ENCODE assay signal across 17 mouse cellular contexts in the genomic region with DNA sequence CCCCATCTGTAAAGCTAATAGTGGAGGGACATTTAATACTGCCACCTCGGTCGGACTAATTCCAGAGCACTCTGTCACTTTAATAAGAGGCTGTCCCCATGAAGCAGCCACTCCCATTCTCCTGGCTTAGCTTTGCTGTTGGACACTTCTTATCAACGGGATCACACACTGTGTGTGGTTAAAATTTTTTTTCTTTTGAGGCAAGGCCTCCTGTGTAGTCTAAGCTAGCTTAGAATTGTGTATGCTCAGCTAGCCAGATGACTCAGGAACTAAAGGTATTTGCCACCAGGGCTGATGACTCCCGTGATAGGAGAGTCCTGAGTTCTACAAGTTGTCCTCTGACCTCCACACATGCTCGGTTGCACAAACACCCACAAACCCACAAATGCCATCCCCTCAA. TPM values are rescaled to one million over a fixed set of nuclear protein-coding genes. Genes with fewer than 3 reads are reported as not detected.
DNase-seq lines count a peak whose midpoint lies in the region; ATAC-seq and TF ChIP-seq lines count a peak whose summit lies in the region.
"Had no signal": no experiment of that assay in that cellular context is flagged by ENCODE, and none has a peak within 500 bp of the region (broad histone marks: within the 10 kb centered on the region; RNA-seq: fewer than 3 reads in every experiment).

No protein-coding gene starts in this region.

- ATAC-seq in kidney, embryonic 14.5 days (ENCODE audit: low FRiP score, low TSS enrichment), result no peak
- peak; percentile 57 for ATAC-seq in granulocyte monocyte progenitor cell, adult 5-6 weeks (replicated peaks; ENCODE audit: poor library complexity, severe bottlenecking)
- peak; percentile 81 for ATAC-seq in liver, postnatal 0 days
- ATAC-seq in forebrain, embryonic 13.5 days, result no peak
- ATAC-seq: hindbrain, postnatal 0 days had no signal

- H3K4me3 ChIP-seq in kidney, adult 2 months (ENCODE audit: insufficient read depth, low read depth, low read length), result no peak overlapping the region
- no peak overlapping the region for H3K4me3 ChIP-seq in kidney, embryonic 14.5 days (ENCODE audit: low read length)
- H3K4me3 ChIP-seq in liver, postnatal 0 days (ENCODE audit: low read depth, low read length), result no peak overlapping the region
- no peak overlapping the region for H3K4me3 ChIP-seq in forebrain, embryonic 13.5 days
- H3K4me3 ChIP-seq: embryonic facial prominence, embryonic 10.5 days; limb, embryonic 10.5 days had no signal

- no peaks in the 10 kb centered on the region for H3K27me3 ChIP-seq in kidney, adult 2 months (replicated peaks; ENCODE audit: control insufficient read depth, insufficient read depth, low read length)
- no peaks in the 10 kb centered on the region for H3K27me3 ChIP-seq in kidney, embryonic 14.5 days (ENCODE audit: control insufficient read depth, insufficient read depth, low read length)
- no peaks in the 10 kb centered on the region for H3K27me3 ChIP-seq in liver, postnatal 0 days (ENCODE audit: insufficient read depth, low read length)
- H3K27me3 ChIP-seq in forebrain, embryonic 13.5 days, result no peaks in the 10 kb centered on the region

- H3K27ac ChIP-seq in kidney, adult 2 months (ENCODE audit: insufficient read depth, low read depth, low read length), result no peak overlapping the region; the same call in 1 of the 2 replicates
- H3K27ac ChIP-seq in kidney, embryonic 14.5 days (ENCODE audit: low read depth, low read length), result no peak overlapping the region
- H3K27ac ChIP-seq in liver, postnatal 0 days (ENCODE audit: low read depth), result no peak overlapping the region
- no peak overlapping the region for H3K27ac ChIP-seq in forebrain, embryonic 13.5 days
- H3K27ac ChIP-seq: embryonic facial prominence, embryonic 10.5 days; hindbrain, postnatal 0 days; limb, embryonic 10.5 days had no signal

- WGBS in kidney, adult 2 months, result 49% methylated on average over 5 of the region's 5 CpGs
- WGBS in kidney, embryonic 14.5 days, result 52% methylated on average over 5 of the region's 5 CpGs
- 24% methylated on average over 5 of the region's 5 CpGs for WGBS in liver, postnatal 0 days (ENCODE audit: insufficient replicate concordance)
- 58% methylated on average over 5 of the region's 5 CpGs for WGBS in forebrain, embryonic 13.5 days

- peak; percentile 29 for DNase-seq in kidney, adult 2 months
- peak; percentile 95 for DNase-seq in 416B (ENCODE audit: low read depth)
- no peak for DNase-seq in liver, postnatal 0 days
- no peak for DNase-seq in adrenal gland, postnatal 14 days
- DNase-seq in cerebellum, adult 11-12 months, result no peak
- DNase-seq: cerebellum, postnatal 10 days; heart, adult 11 months; heart, postnatal 10 days; lung, postnatal 10 days; midbrain, embryonic 14.5 days; right cerebral cortex, postnatal 4 days had no signal

- no peak for TF ChIP-seq EP300 in liver, postnatal 0 days (IDR thresholded peaks at IDR 0.05; ENCODE audit: low read depth)

- TF ChIP-seq POLR2A in kidney, adult 2 months (IDR thresholded peaks at IDR 0.05; ENCODE audit: low read depth, low read length), result no peak

- no peak overlapping the region for H3K9ac ChIP-seq in kidney, embryonic 14.5 days (ENCODE audit: low read depth, low read length)
- H3K9ac ChIP-seq in liver, postnatal 0 days (replicated peaks), result no peak overlapping the region
- H3K9ac ChIP-seq in forebrain, embryonic 13.5 days, result no peak overlapping the region

- no peaks in the 10 kb centered on the region for H3K36me3 ChIP-seq in kidney, adult 2 months (ENCODE audit: control insufficient read depth, insufficient read depth, low read length)
- H3K36me3 ChIP-seq in kidney, embryonic 14.5 days (ENCODE audit: control insufficient read depth, insufficient read depth, low read length), result no peaks in the 10 kb centered on the region
- no peaks in the 10 kb centered on the region for H3K36me3 ChIP-seq in liver, postnatal 0 days (replicated peaks; ENCODE audit: insufficient read depth, low read length)
- no peaks in the 10 kb centered on the region for H3K36me3 ChIP-seq in forebrain, embryonic 13.5 days (ENCODE audit: poor library complexity, severe bottlenecking)
- H3K36me3 ChIP-seq: embryonic facial prominence, embryonic 10.5 days; limb, embryonic 10.5 days had no signal

- TF ChIP-seq CTCF in kidney, adult 2 months (conservative IDR thresholded peaks at IDR 0.05; ENCODE audit: insufficient read depth, insufficient read length, low read depth, low read length), result no peak
- TF ChIP-seq CTCF in liver, postnatal 0 days (IDR thresholded peaks at IDR 0.05; ENCODE audit: low read depth), result no peak

- no peaks in the 10 kb centered on the region for H3K9me3 ChIP-seq in kidney, embryonic 14.5 days (ENCODE audit: control insufficient read depth, low read length)
- H3K9me3 ChIP-seq in liver, postnatal 0 days (ENCODE audit: low read length), result no peaks in the 10 kb centered on the region
- H3K9me3 ChIP-seq in forebrain, embryonic 13.5 days (replicated peaks), result no peaks in the 10 kb centered on the region
- H3K9me3 ChIP-seq: embryonic facial prominence, embryonic 10.5 days; limb, embryonic 10.5 days had no signal

- no peak overlapping the region for H3K4me2 ChIP-seq in kidney, embryonic 14.5 days (replicated peaks; ENCODE audit: low read depth, low read length)
- H3K4me2 ChIP-seq in liver, postnatal 0 days (ENCODE audit: low read depth, low read length), result no peak overlapping the region
- no peak overlapping the region for H3K4me2 ChIP-seq in forebrain, embryonic 13.5 days

- no peaks in the 10 kb centered on the region for H3K4me1 ChIP-seq in kidney, adult 2 months (ENCODE audit: control insufficient read depth, insufficient read depth, low read length)
- H3K4me1 ChIP-seq in kidney, embryonic 14.5 days (ENCODE audit: control insufficient read depth, insufficient read depth, low read length), result no peaks in the 10 kb centered on the region
- 0 out of 2 replicates have a peak, but pooled peaks cover 3% of the 10 kb centered on the region for H3K4me1 ChIP-seq in liver, postnatal 0 days (ENCODE audit: insufficient read depth)
- no peaks in the 10 kb centered on the region for H3K4me1 ChIP-seq in forebrain, embryonic 13.5 days
- H3K4me1 ChIP-seq: embryonic facial prominence, embryonic 10.5 days; limb, embryonic 10.5 days had no signal

RNA-seq across cellular contexts. Expression of a gene that starts 18.9 kb away (rescaled TPM):
- 0.03 and 0.08 TPM in 2 replicates for polyA plus RNA-seq in kidney, adult 2 months (2012; rRNA removed)
- polyA plus RNA-seq in kidney, embryonic 14.5 days (2014; fragmentation: Nextera tagmentation; extraction: Ambion mirVana), result not detected in 2 replicates
- 7.5 and 8.4 TPM in 2 replicates for total RNA-seq in granulocyte monocyte progenitor cell, adult 5-6 weeks (2014; fragmentation: Nextera tagmentation)
- 3.8 and 4.7 TPM in 2 replicates for total RNA-seq in granulocyte monocyte progenitor cell, adult 5-6 weeks (2017)
- polyA plus RNA-seq in liver, postnatal 0 days (2015; fragmentation: Nextera tagmentation; extraction: Ambion mirVana), result not detected in 2 replicates
- 0.68 and 0.97 TPM in 2 replicates for polyA plus RNA-seq in forebrain, embryonic 13.5 days (2015; fragmentation: Nextera tagmentation; extraction: Ambion mirVana)
- 0.41 and 0.60 TPM in 2 replicates for total RNA-seq in adrenal gland, postnatal 14 days (2021)
- polyA plus RNA-seq: embryonic facial prominence, embryonic 10.5 days; limb, embryonic 10.5 days had no signal

RNA-seq across cellular contexts. Expression of a gene that starts 57.7 kb away (rescaled TPM):
- polyA plus RNA-seq in kidney, adult 2 months (2012; rRNA removed), result 141 and 152 TPM in 2 replicates
- 165 and 182 TPM in 2 replicates for polyA plus RNA-seq in kidney, embryonic 14.5 days (2014; fragmentation: Nextera tagmentation; extraction: Ambion mirVana)
- total RNA-seq in granulocyte monocyte progenitor cell, adult 5-6 weeks (2014; fragmentation: Nextera tagmentation), result 96.1 and 104 TPM in 2 replicates
- total RNA-seq in granulocyte monocyte progenitor cell, adult 5-6 weeks (2017), result 77.1 and 85.0 TPM in 2 replicates
- 81.1 and 87.7 TPM in 2 replicates for polyA plus RNA-seq in liver, postnatal 0 days (2015; fragmentation: Nextera tagmentation; extraction: Ambion mirVana)
- 185 and 197 TPM in 2 replicates for polyA plus RNA-seq in forebrain, embryonic 13.5 days (2015; fragmentation: Nextera tagmentation; extraction: Ambion mirVana)
- total RNA-seq in adrenal gland, postnatal 14 days (2021), result 190 and 198 TPM in 2 replicates

Comparison
In these comparisons a context has a peak if more than half of its experiments do, and no peak if none do; other contexts are left out.
1. DNase-seq: peak in kidney, adult 2 months (single experiment) and 416B (single experiment); none in liver, postnatal 0 days (single experiment), adrenal gland, postnatal 14 days (single experiment) and cerebellum, adult 11-12 months (single experiment).
2. ATAC-seq: peak in granulocyte monocyte progenitor cell, adult 5-6 weeks (single experiment) and liver, postnatal 0 days (single experiment); none in kidney, embryonic 14.5 days (single experiment) and forebrain, embryonic 13.5 days (single experiment).